Mouse (Mus musculus) forebrain, embryonic 12.5 days (tissue): ENCODE results near the gene Ech1. TPM values are rescaled to one million over a fixed set of nuclear protein-coding genes. Genes with fewer than 3 reads are reported as not detected.

Source experiments
- ATAC-seq: fragments of 200-750 bp; cut with Nextera tagmentation; 2 replicates; pipeline ENCODE4 v1.8.0; 2017; ENCODE audit warnings: moderate TSS enrichment; ENCODE audit not compliant: low FRiP score
- H3K27ac ChIP-seq: fragments of 300-500 bp; sonication (generic); 2 replicates; pipeline ENCODE4 v1.5.1; 2016; ENCODE audit warnings: mild to moderate bottlenecking
- H3K27me3 ChIP-seq: fragments of 300-500 bp; sonication (generic); 2 replicates; pipeline ENCODE4 v1.6.1; 2016; ENCODE audit warnings: mild to moderate bottlenecking
- H3K36me3 ChIP-seq: fragments of 300-500 bp; sonication (generic); replicated peaks from 2 replicates; pipeline ENCODE4 v1.6.1; 2016; ENCODE audit warnings: mild to moderate bottlenecking
- H3K4me1 ChIP-seq: fragments of 300-500 bp; sonication (generic); 2 replicates; pipeline ENCODE4 v1.6.1; 2016
- H3K4me2 ChIP-seq: fragments of 300-500 bp; sonication (generic); 2 replicates; pipeline ENCODE4 v1.6.1; 2016; ENCODE audit warnings: mild to moderate bottlenecking, moderate library complexity
- H3K4me3 ChIP-seq: fragments of 300-500 bp; sonication (generic); replicated peaks from 2 replicates; pipeline ENCODE4 v1.5.1; 2016; ENCODE audit warnings: mild to moderate bottlenecking
- H3K9ac ChIP-seq: fragments of 300-500 bp; sonication (generic); 2 replicates; pipeline ENCODE4 v1.6.1; 2016; ENCODE audit warnings: mild to moderate bottlenecking
- H3K9me3 ChIP-seq: fragments of 300-500 bp; sonication (generic); 2 replicates; pipeline ENCODE4 v1.6.1; 2016
- WGBS: fragments of 180-500 bp; shearing (Covaris S2); methylation state at CpG from one replicate; pipeline ENCODE4 v1.1.7; 2016; 5-methylcytosine and 5-hydroxymethylcytosine counted together
- polyA plus RNA-seq: library from polyadenylated mRNA; unstranded; fragments of >200 nt; fragmentation: Nextera tagmentation; extraction: Ambion mirVana; gene quantifications from 2 replicates; pipeline ENCODE4 v1.2.1, GENCODE M21; 2016

Gene Ech1
- polyA plus RNA-seq, 1 experiment from 2014 or later = 63.9 TPM

- no peak for ATAC-seq
- Histone ChIP-seq H3K4me1 (peaks cover 31% of the 10 kb centered on the region), H3K9ac (peak overlapping the region; percentile 94), H3K27ac (peak overlapping the region; percentile 100), H3K4me3 (peak overlapping the region; percentile 85), H3K9me3 (no peaks in the 10 kb centered on the region), H3K27me3 (no peaks in the 10 kb centered on the region), H3K36me3 (peaks cover 9% of the 10 kb centered on the region), H3K4me2 (peak overlapping the region; percentile 91)
- WGBS = 17% methylated on average over 8 of the region's 8 CpGs
These were observed 17.3 kb upstream of the Ech1 start for GRCm38 (mm10) chr7:28807641-28808220.

DNA sequence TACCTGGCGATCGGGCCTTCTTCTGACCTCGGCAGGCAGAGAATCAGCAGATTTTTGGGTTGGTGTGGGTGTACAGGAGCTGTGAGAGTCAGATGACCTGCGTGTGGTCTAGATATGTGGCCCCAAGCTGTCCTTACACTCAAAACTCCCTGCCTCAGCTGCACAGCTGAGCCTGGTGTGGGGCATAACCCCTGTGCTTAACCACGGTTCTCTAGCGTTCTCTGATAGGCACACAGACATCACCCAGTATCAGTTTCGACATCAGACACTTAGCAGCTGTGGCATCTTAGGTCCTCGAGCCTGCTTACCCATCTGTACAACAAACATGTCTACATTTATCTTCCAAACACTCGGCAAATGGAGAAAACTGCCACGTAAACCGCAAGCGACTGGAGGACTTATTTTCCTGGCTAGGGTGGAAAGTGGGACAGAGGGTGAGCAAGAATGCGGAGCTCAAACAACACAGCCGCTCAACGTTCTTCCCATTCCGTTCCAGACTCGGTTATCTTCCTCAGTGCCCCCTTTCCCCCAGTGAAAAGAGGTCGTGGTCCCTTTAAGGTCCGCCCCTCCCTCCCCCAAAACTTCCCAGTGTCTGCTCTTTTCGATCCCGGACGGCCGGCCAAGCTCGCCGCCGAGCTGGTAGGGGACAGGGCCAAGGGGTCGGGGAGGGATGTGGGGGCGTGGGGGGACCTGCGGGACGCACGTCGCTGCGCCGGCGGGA lies 16.6 kb upstream of the Ech1 start, which contains the start of gene Hnrnpl:
Gene Hnrnpl, plus strand, starts transcription at position 321 of the 721 bp plus-strand sequence.
- 3% methylated on average over 35 of the region's 35 CpGs for WGBS
- Histone ChIP-seq H3K27ac (peak within 1 kb of the TSS; percentile 100), H3K4me2 (peak within 1 kb of the TSS; percentile 91), H3K4me3 (peak within 1 kb of the TSS; percentile 85), H3K9ac (peak within 1 kb of the TSS; percentile 94), H3K9me3 (no peaks in the 10 kb centered on the region), H3K4me1 (peaks cover 31% of the 10 kb centered on the region), H3K27me3 (no peaks in the 10 kb centered on the region), H3K36me3 (peaks cover 15% of the 10 kb centered on the region)
- ATAC-seq = peak; percentile 2

- WGBS = under 1% methylated on average over 31 of the region's 32 CpGs
- H3K27me3 ChIP-seq = no peaks in the 10 kb centered on the region
- peak overlapping the region; percentile 100 for H3K27ac ChIP-seq
- H3K36me3 ChIP-seq = peaks cover 21% of the 10 kb centered on the region
- H3K4me2 ChIP-seq = peak overlapping the region; percentile 91
- H3K4me3 ChIP-seq = peak overlapping the region; percentile 85
- H3K9ac ChIP-seq = peak overlapping the region; percentile 94
- peaks cover 34% of the 10 kb centered on the region for H3K4me1 ChIP-seq
- H3K9me3 ChIP-seq = no peaks in the 10 kb centered on the region
- ATAC-seq = peak; percentile 71
These were observed 16.0 kb upstream of the Ech1 start for GRCm38 (mm10) chr7:28808957-28809393.

- peaks cover 35% of the 10 kb centered on the region for H3K4me1 ChIP-seq
- WGBS = under 1% methylated on average over 35 of the region's 35 CpGs
- ATAC-seq = peak; percentile 30
These were observed 15.5 kb upstream of the Ech1 start for GRCm38 (mm10) chr7:28809401-28810089.

DNA sequence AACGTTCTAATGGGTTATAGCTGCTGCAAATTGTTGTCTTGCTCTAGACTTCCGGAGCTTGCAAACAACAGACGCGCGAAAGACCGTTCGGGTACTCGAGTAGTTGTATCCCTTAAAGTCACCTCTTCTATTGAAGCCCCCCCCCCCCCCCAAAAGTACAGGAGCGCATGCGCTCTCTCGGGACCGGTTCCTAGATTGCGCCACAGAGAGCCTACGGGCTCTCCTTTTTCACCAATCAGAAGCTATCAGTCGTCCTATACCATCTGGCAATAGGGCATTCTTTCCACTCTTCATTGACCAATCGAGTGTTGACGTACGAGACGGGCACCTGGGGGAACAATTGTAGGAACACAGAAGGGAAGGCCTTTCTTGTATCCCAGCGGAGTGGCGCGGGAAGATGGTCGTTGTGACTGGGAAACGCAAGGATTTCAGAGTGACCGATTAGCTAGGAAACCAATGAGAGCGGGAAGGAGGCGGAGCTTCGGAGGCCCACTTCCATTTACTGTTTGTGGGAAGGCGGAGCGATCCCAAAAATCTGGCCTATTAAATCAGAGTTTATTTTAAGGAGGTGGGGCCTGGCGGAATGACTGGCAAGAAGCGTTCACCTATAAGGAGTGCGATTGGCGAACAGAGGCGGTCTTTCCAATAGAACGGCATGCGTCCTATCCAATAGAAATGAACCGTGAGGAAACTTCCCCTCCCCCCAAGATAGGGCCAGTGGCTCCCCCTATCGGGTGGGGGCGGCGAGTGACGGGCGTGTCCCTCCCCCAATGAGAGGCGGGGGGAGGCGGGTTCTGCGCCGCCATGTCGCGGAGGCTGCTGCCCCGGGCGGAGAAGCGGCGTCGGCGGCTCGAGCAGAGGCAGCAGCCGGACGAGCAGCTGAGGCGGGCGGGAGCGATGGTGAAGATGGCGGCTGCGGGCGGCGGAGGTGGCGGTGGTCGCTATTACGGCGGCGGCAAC lies 14.6 kb upstream of the Ech1 start:
- Histone ChIP-seq H3K9ac (peak overlapping the region; percentile 94), H3K4me1 (peaks cover 42% of the 10 kb centered on the region), H3K36me3 (peaks cover 35% of the 10 kb centered on the region), H3K27ac (peak overlapping the region; percentile 100), H3K27me3 (no peaks in the 10 kb centered on the region), H3K9me3 (no peaks in the 10 kb centered on the region), H3K4me3 (peak overlapping the region; percentile 89), H3K4me2 (peak overlapping the region; percentile 96)
- peak; percentile 93 for ATAC-seq
- under 1% methylated on average over 69 of the region's 70 CpGs for WGBS

More at GRCm38 (mm10) chr7:28809401-28810089, 15.5 kb upstream of the Ech1 start:
- Histone ChIP-seq H3K36me3 (peaks cover 27% of the 10 kb centered on the region), H3K9me3 (no peaks in the 10 kb centered on the region), H3K4me2 (peak overlapping the region; percentile 91), H3K27me3 (no peaks in the 10 kb centered on the region), H3K4me3 (peak overlapping the region; percentile 85), H3K27ac (peak overlapping the region; percentile 100), H3K9ac (peak overlapping the region; percentile 94)

- no peaks in the 10 kb centered on the region for H3K27me3 ChIP-seq
- H3K27ac ChIP-seq = peak overlapping the region; percentile 99
- H3K36me3 ChIP-seq = peaks cover 44% of the 10 kb centered on the region
- peaks cover 50% of the 10 kb centered on the region for H3K4me1 ChIP-seq
- H3K4me2 ChIP-seq = peak overlapping the region; percentile 96
- H3K9ac ChIP-seq = peak overlapping the region; percentile 94
- peak overlapping the region; percentile 89 for H3K4me3 ChIP-seq
- H3K9me3 ChIP-seq = no peaks in the 10 kb centered on the region
- under 1% methylated on average over 38 of the region's 40 CpGs for WGBS
- peak; percentile 31; the same call in 1 of the 2 replicates for ATAC-seq
These were observed 13.8 kb upstream of the Ech1 start for GRCm38 (mm10) chr7:28811228-28811627.

DNA sequence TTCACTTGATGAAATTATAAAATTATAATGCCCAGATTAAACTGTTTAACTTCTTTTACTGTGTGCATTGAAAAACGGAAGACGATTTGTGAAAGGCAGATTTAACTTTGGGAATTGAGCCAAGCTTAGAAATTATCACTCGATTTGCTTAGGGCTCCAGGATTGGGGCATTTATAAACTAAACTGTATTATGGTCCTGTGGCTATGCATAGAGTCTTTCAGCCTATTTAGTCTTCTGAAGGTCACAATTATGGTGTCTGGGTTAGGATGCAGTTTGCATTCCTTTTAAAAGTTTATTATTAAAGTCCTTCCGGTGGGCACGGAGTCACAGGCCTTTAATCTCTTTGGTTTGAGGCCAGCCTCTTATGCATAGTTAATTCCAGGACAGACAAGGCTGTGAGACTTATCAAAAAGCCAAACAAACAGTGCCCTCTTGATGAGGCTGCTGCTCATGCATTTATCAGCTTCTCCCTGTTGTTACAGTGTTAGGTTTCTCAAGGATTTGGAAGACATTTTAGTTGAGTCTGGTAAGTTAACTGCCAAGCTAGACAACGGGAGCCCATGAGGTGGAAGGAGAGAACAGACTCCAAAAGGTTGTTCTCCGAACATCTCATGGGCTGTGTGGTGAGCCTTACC lies 13.3 kb upstream of the Ech1 start:
- peak overlapping the region; percentile 96 for H3K4me2 ChIP-seq
- H3K9me3 ChIP-seq = no peaks in the 10 kb centered on the region
- no peak for ATAC-seq
- H3K27me3 ChIP-seq = no peaks in the 10 kb centered on the region
- peaks cover 55% of the 10 kb centered on the region for H3K4me1 ChIP-seq
- H3K4me3 ChIP-seq = peak overlapping the region; percentile 89
- peak overlapping the region; percentile 99 for H3K27ac ChIP-seq
- peak overlapping the region; percentile 94 for H3K9ac ChIP-seq
- 13% methylated on average over 7 of the region's 7 CpGs for WGBS
- H3K36me3 ChIP-seq = peaks cover 49% of the 10 kb centered on the region

DNA sequence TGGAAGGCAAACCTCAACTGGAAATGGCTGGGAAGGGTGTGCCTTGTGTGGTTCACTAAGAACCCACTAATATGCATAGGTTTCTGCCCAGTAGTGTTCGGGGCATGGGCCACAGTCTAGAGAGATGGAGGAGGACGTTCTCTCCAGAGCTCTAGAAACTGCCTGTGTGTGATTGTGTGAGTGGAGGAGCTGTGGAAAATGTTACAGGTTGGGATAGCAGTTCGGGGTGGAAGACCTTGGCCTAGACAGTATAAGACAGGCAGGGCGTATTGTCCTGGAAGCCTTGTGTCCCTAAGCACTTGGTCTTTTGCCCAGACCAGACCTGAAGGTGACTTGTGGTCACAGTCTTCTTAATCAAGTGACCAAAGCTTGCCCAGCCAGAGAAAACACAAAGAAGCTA lies 12.6 kb upstream of the Ech1 start:
- H3K27ac ChIP-seq = no peak overlapping the region
- peaks cover 59% of the 10 kb centered on the region for H3K4me1 ChIP-seq
- no peaks in the 10 kb centered on the region for H3K27me3 ChIP-seq
- H3K4me2 ChIP-seq = peak overlapping the region; percentile 96
- peak overlapping the region; percentile 94 for H3K9ac ChIP-seq
- WGBS = 72% methylated on average over 4 of the region's 4 CpGs
- H3K36me3 ChIP-seq = peaks cover 56% of the 10 kb centered on the region
- H3K4me3 ChIP-seq = peak overlapping the region; percentile 89
- H3K9me3 ChIP-seq = no peaks in the 10 kb centered on the region
- no peak for ATAC-seq

GRCm38 (mm10) chr7:28812949-28813348 lies 12.1 kb upstream of the Ech1 start:
- no peak for ATAC-seq
- peak overlapping the region; percentile 94; the same call in 1 of the 2 replicates for H3K9ac ChIP-seq
- no peak overlapping the region for H3K27ac ChIP-seq
- H3K4me2 ChIP-seq = peak overlapping the region; percentile 96
- peaks cover 57% of the 10 kb centered on the region for H3K4me1 ChIP-seq
- H3K36me3 ChIP-seq = peaks cover 61% of the 10 kb centered on the region
- WGBS = 87% methylated on average over 5 of the region's 5 CpGs
- no peaks in the 10 kb centered on the region for H3K9me3 ChIP-seq
- H3K4me3 ChIP-seq = peak overlapping the region; percentile 89
- H3K27me3 ChIP-seq = no peaks in the 10 kb centered on the region

DNA sequence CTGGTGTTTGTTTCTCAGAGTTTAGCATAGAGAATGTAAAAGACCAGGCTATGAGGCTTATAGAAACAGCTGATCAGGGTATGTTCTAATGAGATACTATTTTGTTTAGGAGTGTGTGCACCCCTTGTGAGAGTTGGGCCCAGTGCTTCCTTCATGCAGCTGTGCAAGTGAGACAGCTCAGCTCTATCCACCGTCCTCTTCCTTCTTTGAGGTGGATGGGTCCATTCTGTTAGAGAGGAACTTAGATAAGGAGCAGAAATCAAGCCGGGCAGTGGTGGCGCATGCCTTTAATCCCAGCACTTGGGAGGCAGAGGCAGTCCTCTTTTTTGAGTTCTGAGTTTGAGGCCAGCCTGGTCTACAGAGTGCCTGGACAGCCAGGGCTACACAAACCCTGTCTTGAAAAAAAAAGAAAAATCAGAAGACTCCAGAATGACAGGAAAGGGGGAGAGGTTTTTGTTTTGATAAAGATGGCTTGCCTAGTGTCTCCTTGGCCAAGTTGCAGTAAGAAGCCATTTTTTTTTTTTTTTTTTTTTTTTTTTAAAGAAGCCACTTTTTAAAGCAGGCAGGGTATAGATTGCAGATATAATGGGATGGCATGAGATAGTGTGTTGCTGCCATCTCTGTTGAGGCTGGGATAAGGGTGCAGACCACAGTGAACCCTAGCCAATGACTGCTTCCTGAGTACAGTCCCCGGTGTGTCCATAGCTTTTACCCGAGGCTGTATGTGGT lies 10.5 kb upstream of the Ech1 start:
- no peaks in the 10 kb centered on the region for H3K27me3 ChIP-seq
- H3K27ac ChIP-seq = no peak overlapping the region
- H3K4me3 ChIP-seq = no peak overlapping the region
- 92% methylated on average over 5 of the region's 5 CpGs for WGBS
- no peak overlapping the region for H3K4me2 ChIP-seq
- ATAC-seq = no peak
- no peaks in the 10 kb centered on the region for H3K9me3 ChIP-seq
- peaks cover 64% of the 10 kb centered on the region for H3K4me1 ChIP-seq
- 0 out of 2 replicates have a peak overlapping the region, but pooled peaks have one; percentile 25 for H3K9ac ChIP-seq
- peaks cover 75% of the 10 kb centered on the region for H3K36me3 ChIP-seq
